Mouse (Mus musculus): ENCODE measurements around the gene Emc10. TPM values are rescaled to one million over a fixed set of nuclear protein-coding genes. Genes with fewer than 3 reads are reported as not detected.

The Emc10 gene
- total and polyA plus RNA-seq, 3 experiments, result 91.4 to 149 TPM; not detected in 1

- TF ChIP-seq MAFK (IDR thresholded peaks at IDR 0.05; ENCODE audit: borderline replicate concordance, low read depth, low read length) (no peak), CTCF (IDR thresholded peaks at IDR 0.05 in 2 of 3, conservative IDR thresholded peaks at IDR 0.05 in 1 of 3; ENCODE audit: control insufficient read depth in 1 of 3, insufficient read depth in 1 of 3, low read depth in 2 of 3, low read length in 3 of 3, poor library complexity in 1 of 3, severe bottlenecking in 1 of 3) (no peak), CHD2 (IDR thresholded peaks at IDR 0.05; ENCODE audit: low read length) (no peak), UBTF (IDR thresholded peaks at IDR 0.05; ENCODE audit: borderline replicate concordance, insufficient read depth, low read depth, low read length) (no peak), GATA1 (IDR thresholded peaks at IDR 0.05; ENCODE audit: low read depth, low read length) (no peak), USF1 (IDR thresholded peaks at IDR 0.05; ENCODE audit: low read depth, low read length) (no peak), NELFE (IDR thresholded peaks at IDR 0.05; ENCODE audit: low read depth, low read length) (no peak), MAX (IDR thresholded peaks at IDR 0.05; ENCODE audit: low read length) (no peak), JUND (IDR thresholded peaks at IDR 0.05; ENCODE audit: low read depth, low read length) (no peak), NRF1 (IDR thresholded peaks at IDR 0.05; ENCODE audit: insufficient read depth, low read depth, low read length, poor library complexity, severe bottlenecking) (no peak), ETS1 (IDR thresholded peaks at IDR 0.05; ENCODE audit: low read depth, low read length) (no peak), TAL1 (IDR thresholded peaks at IDR 0.05; ENCODE audit: low read length) (no peak)
- H3K79me2 ChIP-seq (ENCODE audit: control insufficient read depth, insufficient read depth, low read length, poor library complexity), result no peaks in the 10 kb centered on the region
- H3K9me3 ChIP-seq (replicated peaks; ENCODE audit: insufficient read depth, low read length), result no peaks in the 10 kb centered on the region
- H3K27me3 ChIP-seq (ENCODE audit: control insufficient read depth in 1 of 2, insufficient read depth in 2 of 2, low read length in 2 of 2), result no peaks in the 10 kb centered on the region
- H3K36me3 ChIP-seq (ENCODE audit: control insufficient read depth in 1 of 2, insufficient read depth in 2 of 2, low read length in 2 of 2), result peaks cover 0 to 6% of the 10 kb centered on the region in 2 experiments; a peak in 2 of 4 replicates
- DNase-seq (ENCODE audit: low read depth, low spot score), result no peak
- H3K27ac ChIP-seq (ENCODE audit: control insufficient read depth, low read depth, low read length), result no peak overlapping the region
- no peak overlapping the region for H3K4me3 ChIP-seq (ENCODE audit: control insufficient read depth in 1 of 2, insufficient read depth in 1 of 2, low read depth in 2 of 2, low read length in 2 of 2)
- H3K9ac ChIP-seq (ENCODE audit: control insufficient read depth, low read depth, low read length, poor library complexity, severe bottlenecking), result no peak overlapping the region
- H3K4me1 ChIP-seq (ENCODE audit: control insufficient read depth in 1 of 2, insufficient read depth in 2 of 2, low read length in 2 of 2), result peaks cover 4 to 28% of the 10 kb centered on the region in 2 experiments
These were observed 12.2 kb downstream of the Emc10 start for GRCm38 (mm10) chr7:44484109-44484508.

- TF ChIP-seq SIN3A (IDR thresholded peaks at IDR 0.05; ENCODE audit: low read length), result no peak
- TF ChIP-seq JUND (IDR thresholded peaks at IDR 0.05; ENCODE audit: low read depth, low read length), result peak; percentile 64; the same call in 1 of the 2 replicates
- TF ChIP-seq GATA1 (IDR thresholded peaks at IDR 0.05; ENCODE audit: low read depth, low read length), result peak; percentile 85
- no peak for TF ChIP-seq MAZ (IDR thresholded peaks at IDR 0.05; ENCODE audit: low read depth, low read length)
- peak; percentile 90 for TF ChIP-seq TCF12 (IDR thresholded peaks at IDR 0.05; ENCODE audit: low read depth, low read length)
- TF ChIP-seq POLR2A (IDR thresholded peaks at IDR 0.05; ENCODE audit: control insufficient read depth in 1 of 2, insufficient read depth in 1 of 2, low read depth in 1 of 2, low read length in 2 of 2, poor library complexity in 1 of 2), result no peak
- 0 out of 2 replicates have a peak, but pooled peaks have one; percentile 18 for TF ChIP-seq MXI1 (IDR thresholded peaks at IDR 0.05; ENCODE audit: low read depth, low read length)
- TF ChIP-seq EP300 (IDR thresholded peaks at IDR 0.05; ENCODE audit: low read depth in 1 of 2, low read length in 2 of 2), result peak; percentile 71 to 82
- 0 out of 2 replicates have a peak, but pooled peaks have one; percentile 42 for TF ChIP-seq RCOR1 (IDR thresholded peaks at IDR 0.05; ENCODE audit: low read depth, low read length)
- TF ChIP-seq TAL1 (IDR thresholded peaks at IDR 0.05; ENCODE audit: low read length), result peak; percentile 68
- peak; percentile 56; the same call in 1 of the 2 replicates for TF ChIP-seq ETS1 (IDR thresholded peaks at IDR 0.05; ENCODE audit: low read depth, low read length)
- Histone ChIP-seq H3K27me3 (ENCODE audit: control insufficient read depth in 1 of 2, insufficient read depth in 2 of 2, low read length in 2 of 2) (no peaks in the 10 kb centered on the region), H3K4me1 (ENCODE audit: control insufficient read depth in 1 of 2, insufficient read depth in 2 of 2, low read length in 2 of 2) (peaks cover 4 to 28% of the 10 kb centered on the region in 2 experiments), H3K9me3 (replicated peaks; ENCODE audit: insufficient read depth, low read length) (no peaks in the 10 kb centered on the region), H3K9ac (ENCODE audit: control insufficient read depth, low read depth, low read length, poor library complexity, severe bottlenecking) (no peak overlapping the region), H3K36me3 (ENCODE audit: control insufficient read depth in 1 of 2, insufficient read depth in 2 of 2, low read length in 2 of 2) (peaks cover 0 to 6% of the 10 kb centered on the region in 2 experiments; a peak in 2 of 4 replicates), H3K27ac (ENCODE audit: control insufficient read depth, low read depth, low read length) (peak overlapping the region; percentile 61), H3K4me3 (ENCODE audit: control insufficient read depth in 1 of 2, insufficient read depth in 1 of 2, low read depth in 2 of 2, low read length in 2 of 2) (no peak overlapping the region), H3K79me2 (ENCODE audit: control insufficient read depth, insufficient read depth, low read length, poor library complexity) (no peaks in the 10 kb centered on the region)
- DNase-seq (ENCODE audit: low read depth, low spot score), result peak; percentile 80
These were observed 13.4 kb downstream of the Emc10 start for GRCm38 (mm10) chr7:44482836-44483435.
